Mouse (Mus musculus): ENCODE data around the gene Slc22a14. TPM values are rescaled to one million over a fixed set of nuclear protein-coding genes. Genes with fewer than 3 reads are reported as not detected.

Slc22a14 gene
- polyA plus RNA-seq, 1 experiment from 2014 or later = 0.12 TPM

- Histone ChIP-seq H3K27ac (ENCODE audit: low read length) (no peak overlapping the region), H3K4me3 (ENCODE audit: low read length) (no peak overlapping the region), H3K27me3 (ENCODE audit: insufficient read depth, low read length) (no peaks in the 10 kb centered on the region), H3K9me3 (ENCODE audit: low read length) (no peaks in the 10 kb centered on the region), H3K9ac (replicated peaks; ENCODE audit: low read length) (no peak overlapping the region), H3K4me2 (replicated peaks; ENCODE audit: low read depth, low read length) (no peak overlapping the region), H3K36me3 (ENCODE audit: insufficient read depth, low read length) (peaks cover 40% of the 10 kb centered on the region), H3K4me1 (ENCODE audit: insufficient read depth, low read length) (no peaks in the 10 kb centered on the region)
- no peak for ATAC-seq (ENCODE audit: low FRiP score, low TSS enrichment)
- 72% methylated on average over 5 of the region's 5 CpGs for WGBS
Observed at GRCm38 (mm10) chr9:119258128-119258527, 107.2 kb downstream of the Slc22a14 start.

DNA sequence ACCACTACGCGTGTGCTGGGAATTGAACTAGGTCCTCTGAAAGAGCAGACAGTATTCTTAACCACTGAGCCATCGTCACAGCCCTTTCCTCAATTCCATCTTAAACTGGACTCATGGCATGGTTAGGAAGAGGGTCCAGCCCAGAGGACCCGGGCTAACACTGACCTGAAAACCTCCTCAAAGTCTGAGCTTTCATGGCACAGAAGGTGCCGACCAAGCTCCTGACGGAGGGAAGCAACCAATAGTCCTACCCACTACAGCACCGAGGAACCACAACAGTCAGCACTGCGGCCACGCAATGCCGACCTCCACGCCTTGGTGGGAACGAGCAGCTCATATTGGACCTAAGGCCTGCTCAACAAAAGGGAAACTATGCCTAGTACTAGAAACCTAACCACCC lies 109.2 kb downstream of the Slc22a14 start:
- Histone ChIP-seq H3K4me2 (replicated peaks; ENCODE audit: low read depth, low read length) (no peak overlapping the region), H3K9me3 (ENCODE audit: low read length) (no peaks in the 10 kb centered on the region), H3K4me1 (ENCODE audit: insufficient read depth, low read length) (no peaks in the 10 kb centered on the region), H3K4me3 (ENCODE audit: low read length) (no peak overlapping the region), H3K27ac (ENCODE audit: low read length) (no peak overlapping the region), H3K27me3 (ENCODE audit: insufficient read depth, low read length) (no peaks in the 10 kb centered on the region), H3K36me3 (ENCODE audit: insufficient read depth, low read length) (peaks cover 41% of the 10 kb centered on the region), H3K9ac (replicated peaks; ENCODE audit: low read length) (no peak overlapping the region)
- WGBS = over 99% methylated on average over 12 of the region's 12 CpGs
- ATAC-seq (ENCODE audit: low FRiP score, low TSS enrichment) = no peak

GRCm38 (mm10) chr9:119255096-119255495 lies 110.3 kb downstream of the Slc22a14 start:
- Histone ChIP-seq H3K36me3 (ENCODE audit: insufficient read depth, low read length) (peaks cover 48% of the 10 kb centered on the region), H3K27ac (ENCODE audit: low read length) (no peak overlapping the region), H3K4me1 (ENCODE audit: insufficient read depth, low read length) (no peaks in the 10 kb centered on the region), H3K4me2 (replicated peaks; ENCODE audit: low read depth, low read length) (no peak overlapping the region), H3K9ac (replicated peaks; ENCODE audit: low read length) (no peak overlapping the region), H3K9me3 (ENCODE audit: low read length) (no peaks in the 10 kb centered on the region), H3K4me3 (ENCODE audit: low read length) (no peak overlapping the region), H3K27me3 (ENCODE audit: insufficient read depth, low read length) (no peaks in the 10 kb centered on the region)
- WGBS = 93% methylated on average over 1 of the region's 1 CpGs
- ATAC-seq (ENCODE audit: low FRiP score, low TSS enrichment) = no peak

GRCm38 (mm10) chr9:119254187-119254586 lies 111.2 kb downstream of the Slc22a14 start:
- no peak overlapping the region for H3K27ac ChIP-seq (ENCODE audit: low read length)
- peaks cover 47% of the 10 kb centered on the region for H3K36me3 ChIP-seq (ENCODE audit: insufficient read depth, low read length)
- H3K4me1 ChIP-seq (ENCODE audit: insufficient read depth, low read length) = no peaks in the 10 kb centered on the region
- no peak overlapping the region for H3K9ac ChIP-seq (replicated peaks; ENCODE audit: low read length)
- 48% methylated on average over 2 of the region's 2 CpGs for WGBS
- no peak overlapping the region for H3K4me3 ChIP-seq (ENCODE audit: low read length)
- ATAC-seq (ENCODE audit: low FRiP score, low TSS enrichment) = no peak
- no peaks in the 10 kb centered on the region for H3K9me3 ChIP-seq (ENCODE audit: low read length)
- H3K27me3 ChIP-seq (ENCODE audit: insufficient read depth, low read length) = no peaks in the 10 kb centered on the region
- H3K4me2 ChIP-seq (replicated peaks; ENCODE audit: low read depth, low read length) = no peak overlapping the region

DNA sequence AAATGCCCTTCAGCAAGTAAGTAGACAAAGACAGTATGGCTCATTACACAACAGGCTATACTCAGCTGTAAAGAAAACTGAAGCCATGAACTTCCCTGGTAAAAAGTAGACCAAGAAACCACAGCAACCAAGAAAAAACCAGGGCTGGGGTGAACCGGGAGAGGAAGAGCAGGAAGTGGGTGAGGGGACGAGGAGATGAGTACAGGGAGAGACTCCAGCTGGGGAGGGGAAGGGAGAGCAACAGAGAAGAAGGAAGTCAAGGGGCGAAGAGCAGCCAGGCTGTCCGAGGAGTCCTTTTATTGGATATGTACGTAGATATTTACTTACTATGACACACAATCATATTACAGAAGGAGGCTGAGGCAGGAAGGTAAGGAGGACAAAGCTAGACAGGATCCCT lies 117.4 kb downstream of the Slc22a14 start:
- Histone ChIP-seq H3K4me3 (ENCODE audit: low read length) (no peak overlapping the region), H3K9ac (replicated peaks; ENCODE audit: low read length) (no peak overlapping the region), H3K27me3 (ENCODE audit: insufficient read depth, low read length) (no peaks in the 10 kb centered on the region), H3K9me3 (ENCODE audit: low read length) (no peaks in the 10 kb centered on the region), H3K4me2 (replicated peaks; ENCODE audit: low read depth, low read length) (no peak overlapping the region), H3K27ac (ENCODE audit: low read length) (no peak overlapping the region), H3K4me1 (ENCODE audit: insufficient read depth, low read length) (no peaks in the 10 kb centered on the region), H3K36me3 (ENCODE audit: insufficient read depth, low read length) (peaks cover 30% of the 10 kb centered on the region)
- no peak for ATAC-seq (ENCODE audit: low FRiP score, low TSS enrichment)
- whole genome bisulfite sequencing = 77% methylated on average over 5 of the region's 5 CpGs

- Histone ChIP-seq H3K36me3 (ENCODE audit: insufficient read depth, low read length) (peaks cover 26% of the 10 kb centered on the region), H3K4me2 (replicated peaks; ENCODE audit: low read depth, low read length) (no peak overlapping the region), H3K4me3 (ENCODE audit: low read length) (no peak overlapping the region), H3K9me3 (ENCODE audit: low read length) (no peaks in the 10 kb centered on the region), H3K9ac (replicated peaks; ENCODE audit: low read length) (no peak overlapping the region), H3K27ac (ENCODE audit: low read length) (no peak overlapping the region), H3K27me3 (ENCODE audit: insufficient read depth, low read length) (no peaks in the 10 kb centered on the region), H3K4me1 (ENCODE audit: insufficient read depth, low read length) (no peaks in the 10 kb centered on the region)
- WGBS = 94% methylated on average over 5 of the region's 5 CpGs
- no peak for ATAC-seq (ENCODE audit: low FRiP score, low TSS enrichment)
Observed at GRCm38 (mm10) chr9:119246826-119247225, 118.5 kb downstream of the Slc22a14 start.

DNA sequence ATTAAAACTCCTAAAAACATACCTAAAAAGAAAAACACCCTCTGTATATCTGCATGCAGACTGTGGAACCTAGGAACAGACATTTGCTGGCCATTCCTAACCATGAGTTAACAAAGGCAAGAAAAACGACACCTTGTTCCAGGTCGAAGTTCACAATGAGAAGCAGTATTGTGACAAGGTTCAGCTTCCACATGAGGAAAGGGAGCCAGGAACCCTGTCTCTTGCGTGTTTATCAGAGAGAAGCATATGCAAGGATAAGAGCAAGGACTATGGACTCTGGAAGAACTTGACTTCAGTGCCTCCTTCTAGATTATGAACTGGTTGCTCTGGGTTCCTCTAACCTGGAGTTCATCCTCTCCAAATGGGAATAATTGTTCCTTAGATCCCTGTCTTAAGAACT lies 121.4 kb downstream of the Slc22a14 start:
- H3K27ac ChIP-seq (ENCODE audit: low read length) = no peak overlapping the region
- H3K4me1 ChIP-seq (ENCODE audit: insufficient read depth, low read length) = no peaks in the 10 kb centered on the region
- H3K4me3 ChIP-seq (ENCODE audit: low read length) = no peak overlapping the region
- 89% methylated on average over 3 of the region's 3 CpGs for WGBS
- peaks cover 20% of the 10 kb centered on the region; the same call in 1 of the 2 replicates for H3K36me3 ChIP-seq (ENCODE audit: insufficient read depth, low read length)
- H3K4me2 ChIP-seq (replicated peaks; ENCODE audit: low read depth, low read length) = no peak overlapping the region
- no peaks in the 10 kb centered on the region for H3K27me3 ChIP-seq (ENCODE audit: insufficient read depth, low read length)
- no peaks in the 10 kb centered on the region for H3K9me3 ChIP-seq (ENCODE audit: low read length)
- no peak overlapping the region for H3K9ac ChIP-seq (replicated peaks; ENCODE audit: low read length)
- ATAC-seq (ENCODE audit: low FRiP score, low TSS enrichment) = no peak

- no peak overlapping the region for H3K4me2 ChIP-seq (replicated peaks; ENCODE audit: low read depth, low read length)
- ATAC-seq (ENCODE audit: low FRiP score, low TSS enrichment) = no peak
- no peaks in the 10 kb centered on the region for H3K4me1 ChIP-seq (ENCODE audit: insufficient read depth, low read length)
- H3K36me3 ChIP-seq (ENCODE audit: insufficient read depth, low read length) = peaks cover 14% of the 10 kb centered on the region; the same call in 1 of the 2 replicates
- H3K9me3 ChIP-seq (ENCODE audit: low read length) = no peaks in the 10 kb centered on the region
- no peak overlapping the region for H3K27ac ChIP-seq (ENCODE audit: low read length)
- WGBS = 69% methylated on average over 11 of the region's 11 CpGs
- no peak overlapping the region for H3K9ac ChIP-seq (replicated peaks; ENCODE audit: low read length)
- H3K4me3 ChIP-seq (ENCODE audit: low read length) = no peak overlapping the region
- no peaks in the 10 kb centered on the region for H3K27me3 ChIP-seq (ENCODE audit: insufficient read depth, low read length)
Observed at GRCm38 (mm10) chr9:119241169-119241865, 124.0 kb downstream of the Slc22a14 start.

- Histone ChIP-seq H3K4me3 (ENCODE audit: low read length) (no peak overlapping the region), H3K36me3 (ENCODE audit: insufficient read depth, low read length) (peaks cover 13% of the 10 kb centered on the region; the same call in 1 of the 2 replicates), H3K27ac (ENCODE audit: low read length) (no peak overlapping the region), H3K9ac (replicated peaks; ENCODE audit: low read length) (no peak overlapping the region), H3K4me1 (ENCODE audit: insufficient read depth, low read length) (no peaks in the 10 kb centered on the region), H3K4me2 (replicated peaks; ENCODE audit: low read depth, low read length) (no peak overlapping the region), H3K27me3 (ENCODE audit: insufficient read depth, low read length) (no peaks in the 10 kb centered on the region), H3K9me3 (ENCODE audit: low read length) (no peaks in the 10 kb centered on the region)
- WGBS = 80% methylated on average over 10 of the region's 10 CpGs
- ATAC-seq (ENCODE audit: low FRiP score, low TSS enrichment) = no peak
Observed at GRCm38 (mm10) chr9:119240286-119240997, 124.9 kb downstream of the Slc22a14 start.

DNA sequence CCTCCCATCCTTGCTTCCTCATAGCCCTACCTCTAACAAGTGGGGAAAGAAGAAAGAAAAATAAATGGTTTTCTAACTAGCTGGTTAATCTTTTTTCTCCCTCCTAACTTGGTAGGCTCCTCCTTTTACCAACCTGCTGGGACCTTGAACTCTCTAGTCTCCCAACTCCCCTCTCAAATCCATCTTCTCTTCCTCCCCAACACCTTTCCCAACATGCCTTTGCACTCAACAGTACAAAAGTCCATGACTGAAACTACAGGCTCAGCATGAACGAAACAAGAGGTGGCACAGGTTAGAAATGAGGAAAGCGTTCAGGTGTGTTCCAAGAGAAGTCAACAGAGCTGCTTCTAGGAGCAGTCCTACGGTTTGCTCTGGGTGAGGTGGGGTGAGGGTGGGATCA lies 126.1 kb downstream of the Slc22a14 start:
- peak; percentile 39; the same call in 1 of the 2 replicates for ATAC-seq (ENCODE audit: low FRiP score, low TSS enrichment)
- Histone ChIP-seq H3K4me1 (ENCODE audit: insufficient read depth, low read length) (no peaks in the 10 kb centered on the region), H3K9ac (replicated peaks; ENCODE audit: low read length) (no peak overlapping the region), H3K4me2 (replicated peaks; ENCODE audit: low read depth, low read length) (no peak overlapping the region), H3K27me3 (ENCODE audit: insufficient read depth, low read length) (no peaks in the 10 kb centered on the region), H3K27ac (ENCODE audit: low read length) (no peak overlapping the region), H3K36me3 (ENCODE audit: insufficient read depth, low read length) (peaks cover 13% of the 10 kb centered on the region; the same call in 1 of the 2 replicates), H3K9me3 (ENCODE audit: low read length) (no peaks in the 10 kb centered on the region), H3K4me3 (ENCODE audit: low read length) (no peak overlapping the region)
- 95% methylated on average over 3 of the region's 3 CpGs for WGBS

Data from kidney, embryonic 16.5 days (tissue).